Mouse (Mus musculus) bone marrow, adult 2 months (tissue): ENCODE data around the gene Fam45a. TPM values are rescaled to one million over a fixed set of nuclear protein-coding genes. Genes with fewer than 3 reads are reported as not detected.

ENCODE experiments used
- H3K27ac ChIP-seq: fragments of 200-500 bp; 2 replicates; pipeline ENCODE4 v1.5.1; 2012; ENCODE audit warnings: low read depth, mild to moderate bottlenecking, control low read depth, inconsistent platforms, low read length; ENCODE audit not compliant: control insufficient read depth, poor library complexity, insufficient read depth
- H3K4me1 ChIP-seq: fragments of 200-500 bp; 2 replicates; pipeline ENCODE4 v1.6.1; 2011; ENCODE audit warnings: low read length; ENCODE audit not compliant: control insufficient read depth, insufficient read depth
- H3K4me3 ChIP-seq: fragments of 200-500 bp; replicated peaks from 2 replicates; pipeline ENCODE3; 2011; ENCODE audit warnings: mild to moderate bottlenecking, low read depth, low read length, control low read depth; ENCODE audit not compliant: control insufficient read depth
- CTCF ChIP-seq: fragments of 200-500 bp; IDR thresholded peaks from 2 replicates; pipeline ENCODE4 v1.5.1; 2011; ENCODE audit warnings: low read length, control low read depth; ENCODE audit not compliant: control insufficient read depth, insufficient read depth
- POLR2A ChIP-seq: fragments of 200-500 bp; IDR thresholded peaks from 2 replicates; pipeline ENCODE4 v1.6.1; 2011; ENCODE audit warnings: low read depth, mild to moderate bottlenecking, control low read depth, low read length, borderline replicate concordance; ENCODE audit not compliant: control insufficient read depth
- WGBS: fragments of 180-500 bp; shearing (Covaris S2); methylation state at CpG from one replicate; pipeline ENCODE4 v1.1.7; 2018; 5-methylcytosine and 5-hydroxymethylcytosine counted together
- polyA plus RNA-seq: library from polyadenylated mRNA; stranded (reverse); fragments of >200 nt; gene quantifications from 2 replicates; pipeline ENCODE4 v1.2.4, GENCODE M21; 2011; ENCODE audit warnings: low replicate concordance; ENCODE audit not compliant: missing spikeins, insufficient read depth, insufficient read length

Fam45a gene
- polyA plus RNA-seq, 1 experiment, result 14.6 TPM

DNA sequence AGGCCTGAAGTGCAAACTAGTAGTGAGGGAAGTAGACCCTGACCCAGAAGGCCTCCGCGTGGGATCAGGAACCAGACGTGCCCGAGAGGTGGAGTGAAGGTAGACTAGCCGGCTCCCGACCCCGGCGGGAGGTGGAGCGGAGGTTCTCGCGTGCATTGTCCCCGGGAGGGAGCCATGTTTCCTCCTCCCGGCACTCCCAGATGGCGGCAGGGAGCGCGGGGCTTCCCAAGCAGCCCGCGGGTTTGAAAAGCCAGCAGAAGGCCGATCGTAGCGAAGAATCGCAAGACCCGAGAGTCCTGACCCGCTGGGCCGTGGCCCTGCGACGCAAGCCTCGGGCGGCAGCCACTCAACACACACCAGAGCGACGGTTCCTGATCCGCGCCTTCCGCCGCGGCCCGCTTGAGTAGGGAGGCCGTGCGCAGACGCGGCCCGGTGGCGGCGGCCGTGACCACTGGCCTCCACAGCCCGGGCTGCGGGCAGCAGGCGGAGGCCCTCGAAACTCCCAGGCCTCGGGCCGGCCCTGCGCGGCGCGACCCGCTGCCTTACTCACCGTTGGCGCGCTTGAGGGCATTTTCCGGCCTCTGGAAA lies 21.4 kb upstream of the Fam45a start:
- Histone ChIP-seq H3K27ac (peak overlapping the region; percentile 92), H3K4me1 (no peaks in the 10 kb centered on the region; the same call in 1 of the 2 replicates), H3K4me3 (peak overlapping the region; percentile 80)
- TF ChIP-seq CTCF, result no peak
- WGBS, result under 1% methylated on average over 60 of the region's 60 CpGs

GRCm38 (mm10) chr19:60790551-60791161 lies 20.7 kb upstream of the Fam45a start, which contains the start of gene Eif3a:
TSS of gene Eif3a (minus strand) at chr19:60790658.
- TF ChIP-seq POLR2A (peak; percentile 99), CTCF (no peak)
- WGBS, result under 1% methylated on average over 57 of the region's 57 CpGs
- Histone ChIP-seq H3K4me3 (peak within 1 kb of the TSS; percentile 80), H3K4me1 (no peaks in the 10 kb centered on the region; the same call in 1 of the 2 replicates), H3K27ac (peak within 1 kb of the TSS; percentile 92)

DNA sequence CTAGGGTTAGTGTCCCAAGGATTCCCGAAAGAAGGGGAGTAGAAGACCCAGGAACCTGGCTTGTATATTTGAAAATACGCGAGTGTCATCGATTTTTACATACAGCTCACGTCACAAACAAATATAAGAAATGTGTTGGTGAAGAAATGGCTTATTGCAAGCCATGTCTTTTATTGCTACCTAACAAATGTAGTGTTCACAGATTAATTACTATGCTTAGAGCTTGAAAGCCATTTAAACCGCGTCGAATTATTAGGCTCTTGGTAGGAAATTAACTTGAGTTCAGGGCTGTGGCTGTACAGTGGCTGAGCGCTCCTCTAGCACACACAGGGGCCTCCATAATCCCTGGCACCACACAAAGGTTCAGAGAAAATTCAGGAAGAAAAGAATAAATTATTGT lies 20.2 kb upstream of the Fam45a start:
- Histone ChIP-seq H3K4me3 (peak overlapping the region; percentile 80), H3K27ac (peak overlapping the region; percentile 92; the same call in 1 of the 2 replicates), H3K4me1 (no peaks in the 10 kb centered on the region; the same call in 1 of the 2 replicates)
- WGBS, result 12% methylated on average over 9 of the region's 9 CpGs
- TF ChIP-seq POLR2A (no peak), CTCF (no peak)

DNA sequence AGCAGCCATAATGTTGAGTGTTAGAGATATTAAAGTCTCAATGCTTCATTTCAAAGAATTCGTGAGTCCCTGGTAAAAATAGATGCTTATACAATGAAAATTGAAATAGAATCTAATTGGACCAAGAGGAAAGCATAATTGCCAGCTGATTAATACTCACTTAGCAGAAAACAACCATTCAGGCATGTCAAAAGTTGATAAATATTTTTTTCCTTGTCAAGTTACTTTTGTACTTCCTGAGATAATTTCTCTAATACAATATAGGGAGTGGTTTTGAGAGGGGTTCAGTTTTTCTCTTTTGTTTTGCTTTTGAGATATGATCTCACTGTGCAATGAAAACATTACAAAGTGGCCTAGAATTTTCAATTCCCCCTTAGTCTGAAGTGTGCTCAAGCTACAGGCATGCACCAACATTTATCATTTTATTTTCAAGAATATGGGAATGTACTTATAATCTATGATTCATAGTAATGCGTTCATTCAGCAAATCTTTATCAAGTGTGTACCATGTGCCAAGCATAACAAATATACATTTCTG lies 18.1 kb upstream of the Fam45a start:
- no peaks in the 10 kb centered on the region; the same call in 1 of the 2 replicates for H3K4me1 ChIP-seq
- H3K4me3 ChIP-seq, result no peak overlapping the region
- no peak for TF ChIP-seq POLR2A
- TF ChIP-seq CTCF, result no peak
- 70% methylated on average over 2 of the region's 2 CpGs for WGBS
- H3K27ac ChIP-seq, result no peak overlapping the region

DNA sequence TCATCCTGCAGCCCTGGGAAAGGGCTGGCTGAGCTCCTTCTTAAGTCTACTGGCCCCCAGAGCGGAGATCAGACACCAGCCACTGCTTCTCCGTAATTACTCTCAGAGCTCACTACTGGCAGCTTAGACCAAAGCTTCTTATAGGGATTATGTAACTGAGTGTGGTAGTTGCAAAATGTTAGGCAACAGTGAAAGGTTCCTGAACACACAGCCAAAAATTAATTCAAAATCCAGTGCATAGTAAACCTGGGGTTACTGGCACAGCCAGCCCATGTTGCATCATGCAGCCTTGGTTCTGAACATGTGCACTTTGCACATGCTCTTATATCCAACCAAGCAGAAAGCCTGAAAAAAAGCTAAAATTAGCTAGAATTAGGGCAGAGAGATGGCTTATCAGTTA lies 16.1 kb upstream of the Fam45a start:
- 62% methylated on average over 2 of the region's 2 CpGs for WGBS
- H3K27ac ChIP-seq, result peak overlapping the region; percentile 34; the same call in 1 of the 2 replicates
- no peak for TF ChIP-seq POLR2A
- TF ChIP-seq CTCF, result no peak
- H3K4me3 ChIP-seq, result no peak overlapping the region
- peaks cover 1% of the 10 kb centered on the region; the same call in 1 of the 2 replicates for H3K4me1 ChIP-seq

- WGBS, result 84% methylated on average over 2 of the region's 2 CpGs
- H3K27ac ChIP-seq, result no peak overlapping the region
- TF ChIP-seq POLR2A, result no peak
- TF ChIP-seq CTCF, result no peak
- H3K4me3 ChIP-seq, result no peak overlapping the region
- peaks cover 1% of the 10 kb centered on the region; the same call in 1 of the 2 replicates for H3K4me1 ChIP-seq
Observed at GRCm38 (mm10) chr19:60797415-60797814, 14.0 kb upstream of the Fam45a start.

- TF ChIP-seq POLR2A, result no peak
- no peak for TF ChIP-seq CTCF
- 53% methylated on average over 7 of the region's 7 CpGs for WGBS
- Histone ChIP-seq H3K4me1 (peaks cover 1% of the 10 kb centered on the region; the same call in 1 of the 2 replicates), H3K4me3 (no peak overlapping the region), H3K27ac (no peak overlapping the region)
Observed at GRCm38 (mm10) chr19:60799867-60800569, 11.4 kb upstream of the Fam45a start.

- Histone ChIP-seq H3K4me3 (no peak overlapping the region), H3K27ac (no peak overlapping the region), H3K4me1 (no peaks in the 10 kb centered on the region; the same call in 1 of the 2 replicates)
- no peak for TF ChIP-seq CTCF
- no peak for TF ChIP-seq POLR2A
- 18% methylated on average over 2 of the region's 2 CpGs for WGBS
Observed at GRCm38 (mm10) chr19:60804903-60805302, 6.5 kb upstream of the Fam45a start.
